Mouse (Mus musculus): ENCODE measurements around the gene Dusp6.

The Dusp6 gene

GRCm38 (mm10) chr10:99246797-99247508 is 16.1 kb upstream of the Dusp6 start:
- DNase-seq = no peak

- no peak for DNase-seq
Measured at GRCm38 (mm10) chr10:99250874-99251281, 12.2 kb upstream of the Dusp6 start.

- DNase-seq = no peak
Measured at GRCm38 (mm10) chr10:99253412-99253811, 9.6 kb upstream of the Dusp6 start.

GRCm38 (mm10) chr10:99255830-99256570 is 7.0 kb upstream of the Dusp6 start:
- DNase-seq = no peak

- no peak for DNase-seq
Measured at GRCm38 (mm10) chr10:99257531-99257930, 5.5 kb upstream of the Dusp6 start.

GRCm38 (mm10) chr10:99259840-99260239 is 3.2 kb upstream of the Dusp6 start:
- DNase-seq = no peak

- DNase-seq = peak in 1 of 2 experiments; percentile 82
Measured at GRCm38 (mm10) chr10:99261151-99261635, 1.8 kb upstream of the Dusp6 start.

GRCm38 (mm10) chr10:99261636-99262318 is 1.3 kb upstream of the Dusp6 start:
- DNase-seq = peak; percentile 87 to 88

- peak in 1 of 2 experiments; percentile 69 for DNase-seq
Measured at GRCm38 (mm10) chr10:99262319-99262866, 638 bp upstream of the Dusp6 start.

- DNase-seq = peak; percentile 60 to 65
Measured at GRCm38 (mm10) chr10:99263419-99264221, 589 bp downstream of the Dusp6 start.

- peak; percentile 30 to 41 for DNase-seq
Measured at GRCm38 (mm10) chr10:99264301-99265010, 1.4 kb downstream of the Dusp6 start.

GRCm38 (mm10) chr10:99265011-99265694 is 2.1 kb downstream of the Dusp6 start:
- peak; percentile 32 to 36 for DNase-seq

GRCm38 (mm10) chr10:99266025-99266424 is 3.0 kb downstream of the Dusp6 start:
- peak; percentile 28 to 37 for DNase-seq

- no peak for DNase-seq
Measured at GRCm38 (mm10) chr10:99267621-99268020, 4.6 kb downstream of the Dusp6 start.

GRCm38 (mm10) chr10:99268421-99269300 is 5.6 kb downstream of the Dusp6 start:
- peak; percentile 83 to 88 for DNase-seq

GRCm38 (mm10) chr10:99269301-99269701 is 6.3 kb downstream of the Dusp6 start:
- no peak for DNase-seq

- no peak for DNase-seq
Measured at GRCm38 (mm10) chr10:99269704-99270103, 6.7 kb downstream of the Dusp6 start.

- DNase-seq = peak; percentile 35 to 45
Measured at GRCm38 (mm10) chr10:99270406-99270805, 7.4 kb downstream of the Dusp6 start.

- no peak for DNase-seq
Measured at GRCm38 (mm10) chr10:99271016-99271415, 8.0 kb downstream of the Dusp6 start.

GRCm38 (mm10) chr10:99273006-99273405 is 10.0 kb downstream of the Dusp6 start:
- no peak for DNase-seq
